Mouse (Mus musculus) kidney, adult 2 months (tissue): ENCODE measurements at regions not wholly inside any gene's neighbourhood (a gene's known extent, or its start where the extent isn't known, plus 50 kb on each side); places are given as distances from the start of the nearest gene placed in this dataset.
A peak's percentile ranks its signal among the peaks of the same experiment; 100 is the strongest.

Experiments
- CTCF ChIP-seq: fragments of 200-500 bp; conservative IDR thresholded peaks from 2 replicates; pipeline ENCODE4 v1.5.1; 2011; ENCODE audit warnings: low read depth, mild to moderate bottlenecking, control low read depth, low read length, moderate library complexity, mixed read lengths; ENCODE audit not compliant: insufficient read depth, insufficient read length
- POLR2A ChIP-seq: fragments of 200-500 bp; IDR thresholded peaks from one replicate; pipeline ENCODE4 v1.6.1; 2011; ENCODE audit warnings: low read depth, low read length, control low read depth

DNA sequence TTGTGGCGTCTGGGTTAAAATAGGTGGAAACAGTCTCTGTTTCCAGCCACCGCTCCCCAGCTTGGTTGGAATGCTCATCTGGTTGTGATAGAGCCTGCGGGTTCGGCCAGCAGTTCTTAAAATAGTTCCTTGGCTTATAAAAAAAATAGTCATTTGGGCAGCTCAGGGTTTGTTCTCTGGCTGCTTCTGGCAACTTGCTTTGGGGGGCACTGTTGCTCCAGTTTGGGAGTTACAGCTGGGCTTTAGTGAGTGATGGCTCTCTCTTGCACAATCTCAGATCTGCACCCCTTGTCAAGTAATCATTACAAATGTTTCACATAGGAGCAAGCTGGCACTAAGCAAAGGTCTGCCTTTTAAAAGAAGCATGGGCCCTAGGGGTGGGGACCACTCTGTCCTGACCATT is 268.0 kb downstream of the Etaa1 start:
- TF ChIP-seq CTCF: peak; percentile 64
- no peak for TF ChIP-seq POLR2A
